Mouse (Mus musculus) embryo, embryonic 11.5 days (tissue): ENCODE measurements around the gene Msi1.

ENCODE experiments used
- DNase-seq: peaks from one replicate; pipeline ENCODE4 v3.0.0-alpha.2; 2012; ENCODE audit warnings: low read depth, low spot score

Msi1 gene

GRCm38 (mm10) chr5:115469791-115470190 lies 40.4 kb downstream of the Msi1 start:
- no peak for DNase-seq

GRCm38 (mm10) chr5:115470766-115471531 lies 41.5 kb downstream of the Msi1 start:
- DNase-seq: no peak

- DNase-seq: no peak
Measured at GRCm38 (mm10) chr5:115473191-115473590, 43.8 kb downstream of the Msi1 start.

GRCm38 (mm10) chr5:115474174-115474828 lies 44.9 kb downstream of the Msi1 start:
- DNase-seq: no peak

GRCm38 (mm10) chr5:115475337-115476106 lies 46.1 kb downstream of the Msi1 start:
- no peak for DNase-seq

GRCm38 (mm10) chr5:115476107-115476727 lies 46.8 kb downstream of the Msi1 start:
- no peak for DNase-seq

GRCm38 (mm10) chr5:115479561-115479960 lies 50.2 kb downstream of the Msi1 start:
- no peak for DNase-seq

GRCm38 (mm10) chr5:115480101-115480500 lies 50.7 kb downstream of the Msi1 start:
- DNase-seq: no peak

- DNase-seq: no peak
Measured at GRCm38 (mm10) chr5:115482390-115483265, 53.2 kb downstream of the Msi1 start.

GRCm38 (mm10) chr5:115483385-115483784 lies 54.0 kb downstream of the Msi1 start:
- DNase-seq: no peak

GRCm38 (mm10) chr5:115483947-115484920 lies 54.8 kb downstream of the Msi1 start, which contains the start of gene Sirt4:
TSS of gene Sirt4 (minus strand) at chr5:115484725.
- peak; percentile 86 for DNase-seq

- no peak for DNase-seq
Measured at GRCm38 (mm10) chr5:115484996-115485395, 55.6 kb downstream of the Msi1 start.

GRCm38 (mm10) chr5:115485489-115486205 lies 56.2 kb downstream of the Msi1 start:
- no peak for DNase-seq

- no peak for DNase-seq
Measured at GRCm38 (mm10) chr5:115486726-115487125, 57.3 kb downstream of the Msi1 start.

- no peak for DNase-seq
Measured at GRCm38 (mm10) chr5:115487353-115487752, 58.0 kb downstream of the Msi1 start.

- no peak for DNase-seq
Measured at GRCm38 (mm10) chr5:115487942-115488580, 58.7 kb downstream of the Msi1 start.

- peak; percentile 69 for DNase-seq
Measured at GRCm38 (mm10) chr5:115488841-115489698, 59.7 kb downstream of the Msi1 start.
